Mouse (Mus musculus) MEL-GATA-1-ER (cell line): ENCODE results near the gene Serpinh1.

ENCODE experiments used
- DNase-seq: peaks from one replicate; pipeline ENCODE4 v3.0.0-alpha.2; 2012; ENCODE audit warnings: low read depth; ENCODE audit errors: extremely low read depth

Gene Serpinh1

DNA sequence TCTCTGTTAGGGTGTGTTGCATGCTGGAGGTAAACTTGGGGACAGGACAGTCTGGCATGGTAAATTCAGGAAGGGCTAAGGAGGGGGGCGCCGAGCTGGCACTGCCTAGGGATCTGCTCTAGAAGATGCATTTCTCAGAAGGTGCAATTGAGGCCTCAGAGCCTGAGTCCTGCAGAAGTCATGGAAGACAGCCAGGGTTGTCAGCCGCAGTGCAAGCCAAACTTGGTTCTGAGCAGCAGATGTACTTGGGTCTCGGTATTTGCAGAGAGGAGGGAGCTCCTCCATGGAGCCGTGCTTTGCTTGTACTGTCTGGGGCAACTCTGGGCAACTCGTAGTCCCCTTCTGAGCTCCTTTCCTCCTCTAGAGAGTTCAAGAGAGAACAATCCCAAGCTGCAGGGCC lies 26.9 kb downstream of the Serpinh1 start:
- no peak for DNase-seq

DNA sequence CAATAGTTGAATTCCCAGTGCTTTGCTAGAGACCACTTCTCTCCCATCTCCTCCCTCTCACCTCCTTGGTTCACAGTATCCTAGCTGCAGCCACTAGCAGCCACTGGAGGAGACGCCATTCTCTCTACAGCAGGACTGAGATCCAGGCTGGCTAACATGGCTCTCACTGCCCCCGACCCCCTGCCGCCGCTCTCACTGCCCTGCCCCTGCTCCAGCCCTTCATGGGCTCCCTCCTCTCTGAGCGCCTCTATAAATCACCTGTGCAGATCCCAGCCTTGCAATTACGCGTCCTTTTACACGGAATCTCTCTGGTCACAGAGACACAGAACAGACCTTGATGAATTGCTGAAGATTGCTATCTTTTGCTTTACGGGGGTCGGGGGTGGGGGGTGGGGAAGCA lies 28.2 kb downstream of the Serpinh1 start:
- DNase-seq = no peak

DNA sequence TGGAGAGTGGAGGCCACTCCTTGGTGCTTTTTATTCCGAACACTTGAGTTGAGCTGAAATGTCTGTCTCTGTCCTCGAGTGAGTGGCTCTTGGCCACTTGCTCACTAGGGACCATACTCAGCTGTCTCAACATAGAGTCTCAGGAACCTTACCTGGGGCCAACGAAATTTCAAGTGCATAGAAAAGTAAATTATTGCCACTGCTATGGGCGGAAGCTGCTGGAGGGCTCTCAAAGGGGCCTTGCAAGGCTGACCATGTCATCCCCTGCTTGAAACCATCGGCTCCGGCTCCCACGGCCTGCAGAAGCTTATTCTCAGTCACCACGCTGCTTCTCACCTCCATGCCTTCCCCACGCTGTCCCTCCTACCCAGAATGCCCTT lies 29.7 kb downstream of the Serpinh1 start:
- no peak for DNase-seq

DNA sequence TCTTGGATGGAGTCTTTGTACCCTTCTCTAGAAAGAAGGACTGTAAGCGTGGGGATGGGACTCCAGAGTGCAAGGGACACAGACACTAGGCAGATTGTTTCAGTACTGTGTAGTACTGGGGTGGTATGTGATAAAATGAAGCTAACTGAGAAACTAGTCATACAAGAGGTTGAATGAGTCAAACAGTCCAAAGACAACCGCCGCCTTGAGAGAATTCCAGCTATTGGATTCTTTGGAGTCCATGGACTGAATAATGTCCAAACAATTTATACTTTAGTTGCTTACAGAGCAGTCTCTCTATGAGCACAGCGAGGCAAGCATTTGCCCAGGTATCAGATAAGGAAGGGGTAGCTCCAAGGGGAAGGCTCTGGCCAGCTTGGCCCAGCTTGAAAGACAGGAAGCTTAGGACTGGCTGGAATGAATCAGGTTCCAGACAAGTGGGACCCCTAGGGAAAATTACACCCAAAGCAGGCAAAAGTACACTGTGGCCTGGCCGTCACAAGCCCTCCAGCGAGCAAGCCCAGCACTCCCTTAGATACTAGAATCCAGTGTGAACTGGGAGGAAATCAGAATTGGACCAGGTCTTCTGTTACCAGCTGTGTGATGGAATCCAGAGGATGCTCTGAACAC lies 30.2 kb downstream of the Serpinh1 start:
- no peak for DNase-seq

DNA sequence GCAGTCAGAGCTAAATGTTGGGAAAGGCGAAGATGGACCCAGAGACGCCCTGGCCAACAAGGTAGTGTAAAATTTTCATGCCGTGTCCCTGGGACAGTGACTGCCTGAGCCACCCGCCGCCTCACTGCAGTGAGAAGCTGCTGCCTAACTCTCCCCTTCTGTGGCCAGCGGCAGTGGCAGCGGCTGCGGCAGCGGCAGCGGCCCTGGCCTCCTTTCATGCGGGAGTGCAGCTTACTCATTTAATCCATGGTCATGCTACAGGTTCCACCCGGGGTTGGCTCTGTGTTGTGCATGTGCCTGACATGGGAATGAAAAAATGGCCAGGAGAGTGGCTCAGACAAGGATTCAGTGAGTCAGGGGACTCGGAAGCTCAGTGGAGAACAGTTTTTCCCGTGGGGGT lies 32.5 kb downstream of the Serpinh1 start:
- DNase-seq = no peak

DNA sequence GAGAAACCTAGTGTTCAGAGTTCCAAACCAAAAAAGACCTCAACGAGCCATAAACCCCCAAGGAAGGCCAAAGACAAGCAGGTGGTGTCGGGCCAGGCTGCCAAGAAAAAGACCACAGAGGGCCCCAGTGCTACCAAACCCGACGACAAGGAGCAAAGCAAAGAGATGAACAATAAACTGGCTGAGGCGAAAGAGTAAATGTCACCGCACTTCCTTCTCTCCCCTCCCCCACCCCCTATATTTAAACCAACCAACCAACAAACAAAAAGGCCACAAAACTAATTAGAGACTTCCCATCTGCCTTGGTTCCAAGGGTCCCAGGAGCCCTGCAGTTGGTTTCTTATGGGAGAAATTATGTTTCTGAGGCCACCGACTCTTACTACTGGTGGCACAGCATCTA lies 35.6 kb downstream of the Serpinh1 start:
- DNase-seq = no peak

DNA sequence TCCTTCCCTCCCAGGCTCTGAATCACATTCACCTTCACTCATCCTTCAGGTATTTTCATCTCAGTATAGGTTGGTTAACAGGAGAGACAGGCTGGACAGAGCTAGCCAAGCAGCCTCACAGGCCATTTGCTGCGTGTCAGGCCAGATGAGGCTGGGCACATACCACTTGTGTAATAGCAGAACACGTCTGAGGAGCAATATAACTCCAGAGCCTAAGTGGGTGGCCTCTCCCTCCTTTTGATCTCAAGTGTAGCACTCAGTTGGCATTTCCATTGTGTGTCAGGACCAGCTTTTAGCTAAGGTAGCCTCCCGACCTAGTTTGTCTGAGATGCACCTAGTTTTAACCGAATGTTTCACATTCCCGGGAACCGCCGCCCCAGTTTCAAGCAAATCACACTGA lies 36.8 kb downstream of the Serpinh1 start:
- no peak for DNase-seq

DNA sequence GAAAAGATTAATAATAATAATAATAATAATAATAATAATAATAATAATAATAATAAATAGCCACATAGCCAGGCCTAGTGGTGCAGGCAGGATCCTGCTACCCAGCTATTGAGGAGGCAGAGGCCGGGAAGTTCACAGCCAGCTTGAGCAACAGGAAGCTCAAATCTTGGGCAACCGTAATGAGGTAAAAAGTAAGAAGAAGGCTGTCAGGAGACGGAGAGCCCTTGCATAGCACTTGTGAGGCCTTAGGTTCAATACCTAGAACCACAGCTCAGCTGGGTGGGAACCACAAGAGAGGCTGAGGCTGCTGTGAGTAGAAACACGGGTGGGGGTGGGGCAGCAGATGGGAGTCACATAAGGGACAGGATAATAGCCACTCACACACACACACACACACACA lies 38.5 kb downstream of the Serpinh1 start:
- DNase-seq = no peak

DNA sequence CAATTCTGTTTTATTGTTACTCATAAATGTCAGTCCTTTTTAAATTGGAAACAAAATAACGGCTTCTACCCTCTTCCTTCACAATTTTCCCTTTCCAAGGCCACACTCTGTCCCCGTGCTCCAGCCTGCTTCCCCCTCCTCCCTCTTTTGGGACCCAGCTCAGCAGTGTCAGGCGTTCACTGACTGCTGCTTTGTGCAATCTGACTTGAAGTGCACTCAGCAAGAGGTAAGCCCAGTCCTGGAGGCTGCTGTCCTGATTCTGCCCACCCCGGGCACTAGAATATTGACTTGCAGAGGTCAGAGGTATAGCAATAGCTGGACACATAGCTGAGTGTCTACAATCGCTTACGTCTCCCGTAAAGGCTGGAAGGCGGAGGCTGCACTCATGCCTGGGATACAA lies 39.8 kb downstream of the Serpinh1 start:
- no peak for DNase-seq

DNA sequence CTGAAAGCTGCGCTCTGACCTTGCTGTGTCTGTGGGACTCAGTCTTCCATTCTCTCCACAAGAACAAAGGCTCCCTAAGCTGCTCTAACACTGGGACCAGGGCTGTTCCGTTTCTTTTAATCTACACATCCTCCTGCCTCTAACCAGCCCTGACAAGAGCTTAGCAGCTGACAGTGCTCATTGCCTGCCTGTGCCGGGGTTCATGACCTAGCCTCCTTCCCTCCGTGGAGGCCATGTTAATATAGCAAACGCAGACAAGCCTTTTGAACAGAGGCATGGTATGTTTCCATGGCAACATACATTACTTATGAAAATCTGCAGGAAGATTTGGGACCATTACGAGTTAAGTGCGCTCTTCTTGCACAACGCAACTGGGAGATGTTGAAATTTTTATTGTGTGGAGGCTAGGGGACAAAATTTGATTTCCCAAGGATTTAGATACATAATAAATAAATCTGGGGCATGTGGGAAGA lies 40.3 kb downstream of the Serpinh1 start:
- DNase-seq = no peak

DNA sequence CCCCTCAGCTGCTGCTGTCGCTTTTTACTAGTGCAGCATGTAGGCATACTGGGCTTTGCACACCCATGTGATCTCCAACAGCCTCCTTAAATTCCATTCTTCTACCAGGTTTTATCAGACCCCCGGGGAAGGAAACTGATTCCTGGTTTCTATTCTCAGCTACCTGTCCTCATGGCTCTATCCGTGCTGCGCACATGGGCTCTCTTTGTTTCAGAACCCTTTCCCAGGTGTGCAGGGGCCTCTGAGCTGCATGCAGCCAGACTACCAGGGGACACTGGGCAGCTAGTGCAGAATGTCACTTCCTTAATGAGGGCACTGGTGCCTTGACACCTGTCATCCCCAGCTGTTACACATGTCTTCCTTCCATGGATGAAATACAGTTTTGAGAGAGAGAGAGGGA lies 41.0 kb downstream of the Serpinh1 start:
- DNase-seq = no peak

DNA sequence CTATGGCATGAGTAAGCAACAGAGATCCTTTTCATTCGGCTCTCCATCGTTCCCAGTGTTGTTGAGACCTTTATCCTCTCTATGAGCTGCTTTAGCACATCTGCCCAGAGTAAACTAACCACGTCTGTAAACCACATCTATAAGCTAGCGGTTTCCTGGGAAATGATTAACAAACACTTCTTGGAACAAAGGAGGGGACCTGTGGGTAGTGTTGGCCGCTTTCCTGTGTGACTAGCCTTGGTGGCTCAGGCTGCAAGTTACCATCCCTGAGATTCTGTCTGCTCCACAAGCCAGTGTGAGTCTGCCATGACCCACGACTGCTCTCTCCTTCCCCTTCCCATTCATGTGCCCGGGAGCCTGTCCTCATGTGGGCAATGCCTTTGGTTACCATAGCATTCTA lies 41.6 kb downstream of the Serpinh1 start:
- DNase-seq = no peak

DNA sequence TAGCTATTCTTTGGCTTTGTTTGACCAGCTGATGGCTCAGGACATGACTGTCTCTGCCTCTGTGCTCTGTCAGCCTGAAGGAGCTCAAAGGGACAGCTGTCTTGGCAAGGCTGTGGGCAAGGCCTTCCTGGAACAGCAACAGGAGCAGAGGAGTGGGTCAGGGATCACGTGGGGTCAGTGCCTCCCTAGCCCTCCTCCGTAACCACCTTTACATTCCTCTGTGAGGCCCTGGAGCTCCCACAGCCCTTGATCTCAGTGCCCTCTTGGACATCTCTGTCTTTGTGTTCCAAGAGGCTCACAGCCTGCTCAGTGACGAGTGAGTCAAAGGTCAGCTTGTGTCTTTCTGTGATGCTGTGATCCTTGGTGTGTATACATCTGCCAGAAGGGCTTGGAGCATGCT lies 46.4 kb downstream of the Serpinh1 start:
- DNase-seq = no peak

DNA sequence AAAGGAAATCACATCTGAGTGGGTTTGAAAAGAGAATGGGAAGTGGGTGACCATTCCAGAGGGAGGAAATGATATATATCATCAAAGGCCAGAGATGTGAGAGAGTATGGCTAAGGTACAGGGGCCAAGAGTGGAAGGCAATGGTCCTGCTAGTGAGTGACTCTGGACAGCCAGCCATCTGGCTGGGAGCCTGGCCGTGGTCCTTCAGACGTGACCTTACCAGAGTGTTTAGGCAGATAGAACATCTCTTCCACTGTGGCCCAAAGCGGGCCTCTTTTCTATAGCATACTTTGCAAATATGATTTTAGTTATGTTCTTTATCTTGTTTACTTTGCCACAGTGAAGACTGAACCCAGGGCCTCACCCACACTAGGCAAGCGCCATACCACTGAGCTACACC lies 47.4 kb downstream of the Serpinh1 start:
- no peak for DNase-seq

DNA sequence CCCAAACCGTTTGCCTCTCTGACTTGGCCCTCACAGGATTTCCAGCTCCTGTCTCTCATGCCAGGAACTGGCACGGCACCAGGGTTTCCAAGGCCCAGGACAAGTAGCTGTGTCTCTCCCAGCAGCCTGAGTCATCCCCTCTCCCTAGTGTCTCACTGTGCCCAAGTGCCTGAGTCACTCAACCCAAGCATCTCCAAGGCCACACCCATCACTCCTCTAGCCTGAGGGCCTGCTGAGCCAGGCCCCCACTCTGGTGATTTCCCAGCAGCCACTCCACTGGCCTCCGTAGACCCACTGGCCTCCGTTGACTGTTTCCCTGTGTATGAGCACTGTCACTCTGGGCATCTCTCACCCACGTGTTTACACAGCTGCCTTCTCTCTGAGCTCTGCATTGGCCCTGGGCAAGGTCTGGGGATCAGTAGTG lies 48.1 kb downstream of the Serpinh1 start:
- DNase-seq = no peak

DNA sequence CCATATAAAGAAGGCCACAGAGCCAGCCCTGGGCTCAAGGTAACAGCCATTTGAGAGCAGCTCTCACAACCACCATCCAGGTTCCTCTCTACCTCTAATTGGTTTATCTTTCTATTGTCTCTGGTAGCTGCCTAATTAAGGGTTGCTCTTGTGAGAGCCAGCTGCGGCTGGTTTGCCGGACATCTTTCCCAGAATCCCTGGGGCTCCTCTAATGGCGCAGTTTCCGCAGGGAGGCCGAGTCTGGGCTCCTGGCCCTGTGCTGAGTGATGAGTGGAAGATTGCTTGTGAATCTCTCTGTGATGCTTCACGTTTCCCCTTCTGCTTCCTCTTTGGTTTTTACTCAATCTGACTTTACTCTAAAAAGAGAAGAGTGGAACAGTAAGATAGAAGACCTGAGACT lies 49.0 kb downstream of the Serpinh1 start:
- no peak for DNase-seq

DNA sequence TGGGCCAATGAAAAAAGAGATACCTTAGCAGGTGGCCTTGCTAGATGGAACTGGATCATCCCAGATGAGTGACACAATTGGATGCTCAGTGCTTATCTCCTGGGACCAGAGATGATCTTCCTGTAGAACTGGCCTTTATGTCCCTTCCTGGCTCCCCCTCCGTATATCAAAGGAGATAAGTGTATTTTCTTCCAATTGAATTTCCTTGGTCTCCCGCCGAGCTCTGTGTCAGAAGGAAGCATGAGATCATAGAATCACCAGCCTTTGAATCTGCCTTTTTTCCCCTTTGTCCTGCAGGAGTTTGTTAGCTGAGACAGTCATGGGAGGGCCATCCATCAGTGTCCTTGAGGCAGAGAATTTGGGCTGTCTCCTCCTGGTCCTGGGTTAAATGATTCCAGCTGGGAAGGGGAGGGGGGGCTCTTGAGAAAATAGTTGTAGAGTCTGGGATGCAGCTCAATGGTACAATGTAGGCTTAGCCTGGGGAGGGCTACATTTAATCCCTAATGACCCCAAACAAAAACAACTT lies 52.3 kb downstream of the Serpinh1 start:
- no peak for DNase-seq
